Mouse (Mus musculus) right cerebral cortex, postnatal 25 days (tissue): ENCODE measurements around the gene Cnn2.
"Not testable (repeated sequence)": the region's sequence is repeated elsewhere in the genome, so short reads cannot be mapped to it uniquely, and the experiment has no call there.

Experiments used
- DNase-seq: peaks from one replicate; pipeline ENCODE4 v3.0.0; 2022

Cnn2 gene

GRCm38 (mm10) chr10:79988506-79989271 lies at the start of gene Cnn2:
TSS of gene Cnn2 (plus strand) at chr10:79988584.
- DNase-seq = no peak

GRCm38 (mm10) chr10:79940749-79941148 lies 47.6 kb upstream of the Cnn2 start:
- DNase-seq = no peak

- no peak for DNase-seq
These were observed 45.4 kb upstream of the Cnn2 start for GRCm38 (mm10) chr10:79942988-79943387.

- no peak for DNase-seq
These were observed 44.9 kb upstream of the Cnn2 start for GRCm38 (mm10) chr10:79943471-79943901.

- no peak for DNase-seq
These were observed 42.7 kb upstream of the Cnn2 start for GRCm38 (mm10) chr10:79945507-79946234.

GRCm38 (mm10) chr10:79946752-79947322 lies 41.5 kb upstream of the Cnn2 start:
- no peak for DNase-seq

- no peak for DNase-seq
These were observed 40.9 kb upstream of the Cnn2 start for GRCm38 (mm10) chr10:79947502-79947901.

GRCm38 (mm10) chr10:79949873-79950272 lies 38.5 kb upstream of the Cnn2 start:
- no peak for DNase-seq

GRCm38 (mm10) chr10:79950661-79951060 lies 37.7 kb upstream of the Cnn2 start:
- DNase-seq = no peak

- no peak for DNase-seq
These were observed 34.4 kb upstream of the Cnn2 start for GRCm38 (mm10) chr10:79953946-79954345.

- no peak for DNase-seq
These were observed 32.7 kb upstream of the Cnn2 start for GRCm38 (mm10) chr10:79955691-79956090.

- DNase-seq = no peak
These were observed 31.7 kb upstream of the Cnn2 start for GRCm38 (mm10) chr10:79956643-79957154.

GRCm38 (mm10) chr10:79958140-79958816 lies 30.1 kb upstream of the Cnn2 start:
- DNase-seq = peak; percentile 61

GRCm38 (mm10) chr10:79959412-79959811 lies 29.0 kb upstream of the Cnn2 start:
- not testable (repeated sequence) for DNase-seq

GRCm38 (mm10) chr10:79959847-79960601 lies 28.4 kb upstream of the Cnn2 start, which contains the start of gene Wdr18:
TSS of gene Wdr18 (plus strand) at chr10:79960152.
- DNase-seq = peak; percentile 99

GRCm38 (mm10) chr10:79960671-79961294 lies 27.6 kb upstream of the Cnn2 start:
- DNase-seq = no peak

- DNase-seq = no peak
These were observed 23.7 kb upstream of the Cnn2 start for GRCm38 (mm10) chr10:79964727-79965126.

- DNase-seq = no peak
These were observed 23.1 kb upstream of the Cnn2 start for GRCm38 (mm10) chr10:79965325-79965724.

GRCm38 (mm10) chr10:79966886-79967400 lies 21.4 kb upstream of the Cnn2 start:
- no peak for DNase-seq

GRCm38 (mm10) chr10:79968181-79968580 lies 20.2 kb upstream of the Cnn2 start:
- DNase-seq = no peak

- no peak for DNase-seq
These were observed 19.2 kb upstream of the Cnn2 start for GRCm38 (mm10) chr10:79969124-79969568.
